13 mouse cellular contexts compared by ENCODE assay signal in genomic region chr3:121250048-121250447, GRCm38 (mm10). TPM values are rescaled to one million over a fixed set of nuclear protein-coding genes. Genes with fewer than 3 reads are reported as not detected.
DNase-seq lines count a peak whose midpoint lies in the region; ATAC-seq and TF ChIP-seq lines count a peak whose summit lies in the region.
"Had no signal": no experiment of that assay in that cellular context is flagged by ENCODE, and none has a peak within 500 bp of the region (broad histone marks: within the 10 kb centered on the region; RNA-seq: fewer than 3 reads in every experiment).

No protein-coding gene starts in this region.

- H3K9ac ChIP-seq in hindbrain, postnatal 0 days (replicated peaks; ENCODE audit: low read length) = no peak overlapping the region
- no peak overlapping the region for H3K9ac ChIP-seq in hindbrain, embryonic 13.5 days
- no peak overlapping the region for H3K9ac ChIP-seq in lung, embryonic 15.5 days
- H3K9ac ChIP-seq: embryonic facial prominence, embryonic 12.5 days; forebrain, embryonic 12.5 days had no signal

- H3K9me3 ChIP-seq in hindbrain, postnatal 0 days (ENCODE audit: low read length) = no peaks in the 10 kb centered on the region
- H3K9me3 ChIP-seq in hindbrain, embryonic 13.5 days = no peaks in the 10 kb centered on the region
- H3K9me3 ChIP-seq in lung, embryonic 15.5 days = no peaks in the 10 kb centered on the region
- H3K9me3 ChIP-seq: embryonic facial prominence, embryonic 12.5 days; forebrain, embryonic 12.5 days; megakaryocyte, embryonic 14.5 days had no signal

- DNase-seq in cerebellum, adult 2 months = peak; percentile 40 to 43
- DNase-seq in cerebellum, adult 11 months = no peak
- DNase-seq in hindbrain, postnatal 0 days (ENCODE audit: low spot score) = no peak
- DNase-seq in lung, postnatal 25 days (ENCODE audit: low spot score) = no peak
- peak; percentile 60 for DNase-seq in lung, postnatal 10 days
- DNase-seq in ovary, postnatal 10 days (ENCODE audit: low spot score) = no peak
- DNase-seq: adrenal gland, postnatal 10 days; thymus, postnatal 25 days had no signal

- no peak for TF ChIP-seq CTCF in cerebellum, adult 2 months (IDR thresholded peaks at IDR 0.05; ENCODE audit: borderline replicate concordance, insufficient read depth, low read depth, low read length)
- TF ChIP-seq CTCF in hindbrain, postnatal 0 days (IDR thresholded peaks at IDR 0.05; ENCODE audit: low read depth) = no peak

- 27% methylated on average over 9 of the region's 9 CpGs for WGBS in cerebellum, adult 2 months
- 79% methylated on average over 9 of the region's 9 CpGs for WGBS in hindbrain, postnatal 0 days
- 91% methylated on average over 9 of the region's 9 CpGs for WGBS in hindbrain, embryonic 13.5 days
- 53% methylated on average over 9 of the region's 9 CpGs for WGBS in lung, embryonic 15.5 days

- H3K4me1 ChIP-seq in cerebellum, adult 2 months (ENCODE audit: control insufficient read depth, insufficient read depth, low read length) = peaks cover 22% of the 10 kb centered on the region
- H3K4me1 ChIP-seq in hindbrain, postnatal 0 days (ENCODE audit: insufficient read depth, low read length) = peaks cover 7% of the 10 kb centered on the region
- H3K4me1 ChIP-seq in hindbrain, embryonic 13.5 days (replicated peaks) = peaks cover 14% of the 10 kb centered on the region
- H3K4me1 ChIP-seq in lung, embryonic 15.5 days = peaks cover 14% of the 10 kb centered on the region
- H3K4me1 ChIP-seq: embryonic facial prominence, embryonic 12.5 days; forebrain, embryonic 12.5 days had no signal

- H3K36me3 ChIP-seq in hindbrain, postnatal 0 days (ENCODE audit: insufficient read depth, low read length) = no peaks in the 10 kb centered on the region
- H3K36me3 ChIP-seq in hindbrain, embryonic 13.5 days = no peaks in the 10 kb centered on the region
- no peaks in the 10 kb centered on the region for H3K36me3 ChIP-seq in lung, embryonic 15.5 days
- H3K36me3 ChIP-seq: embryonic facial prominence, embryonic 12.5 days; forebrain, embryonic 12.5 days had no signal

- 0 out of 2 replicates have a peak, but pooled peaks have one; percentile 30 for ATAC-seq in hindbrain, postnatal 0 days
- ATAC-seq in hindbrain, embryonic 13.5 days (ENCODE audit: low FRiP score) = no peak
- ATAC-seq in lung, embryonic 15.5 days (ENCODE audit: borderline replicate concordance, extremely low read depth, low FRiP score, low TSS enrichment) = peak; percentile 79; the same call in 1 of the 2 replicates

- no peak overlapping the region for H3K4me2 ChIP-seq in hindbrain, postnatal 0 days (ENCODE audit: low read depth, low read length)
- H3K4me2 ChIP-seq in hindbrain, embryonic 13.5 days = no peak overlapping the region
- H3K4me2 ChIP-seq in lung, embryonic 15.5 days = no peak overlapping the region
- H3K4me2 ChIP-seq: embryonic facial prominence, embryonic 12.5 days; forebrain, embryonic 12.5 days had no signal

- H3K4me3 ChIP-seq in cerebellum, adult 2 months (replicated peaks; ENCODE audit: insufficient read depth, low read depth, low read length) = no peak overlapping the region
- no peak overlapping the region for H3K4me3 ChIP-seq in hindbrain, postnatal 0 days (ENCODE audit: low read length)
- H3K4me3 ChIP-seq in hindbrain, embryonic 13.5 days = no peak overlapping the region
- no peak overlapping the region for H3K4me3 ChIP-seq in lung, embryonic 15.5 days
- H3K4me3 ChIP-seq: embryonic facial prominence, embryonic 12.5 days; forebrain, embryonic 12.5 days; megakaryocyte, embryonic 14.5 days had no signal

- TF ChIP-seq POLR2A in cerebellum, adult 2 months (IDR thresholded peaks at IDR 0.05; ENCODE audit: borderline replicate concordance, insufficient read depth, low read length) = no peak

- no peaks in the 10 kb centered on the region for H3K27me3 ChIP-seq in cerebellum, adult 2 months (ENCODE audit: control insufficient read depth, insufficient read depth, low read length)
- no peaks in the 10 kb centered on the region for H3K27me3 ChIP-seq in hindbrain, postnatal 0 days (ENCODE audit: insufficient read depth, low read length)
- no peaks in the 10 kb centered on the region for H3K27me3 ChIP-seq in hindbrain, embryonic 13.5 days
- no peaks in the 10 kb centered on the region for H3K27me3 ChIP-seq in lung, embryonic 15.5 days
- H3K27me3 ChIP-seq: embryonic facial prominence, embryonic 12.5 days; forebrain, embryonic 12.5 days had no signal

- H3K27ac ChIP-seq in cerebellum, adult 2 months (ENCODE audit: insufficient read depth, low read length) = peak overlapping the region; percentile 68
- H3K27ac ChIP-seq in hindbrain, postnatal 0 days = no peak overlapping the region; the same call in 1 of the 2 replicates
- H3K27ac ChIP-seq in hindbrain, embryonic 13.5 days = no peak overlapping the region
- H3K27ac ChIP-seq in lung, embryonic 15.5 days = no peak overlapping the region
- H3K27ac ChIP-seq: embryonic facial prominence, embryonic 12.5 days; forebrain, embryonic 12.5 days had no signal

RNA-seq across cellular contexts. Expression of gene Tmem56, which starts 32.9 kb away (rescaled TPM):
- 31.2 and 35.4 TPM in 2 replicates for polyA plus RNA-seq in cerebellum, adult 2 months (2012; rRNA removed)
- 8.1 and 13.5 TPM in 2 replicates for total RNA-seq in hindbrain, postnatal 0 days (2014; rRNA removed)
- polyA plus RNA-seq in hindbrain, postnatal 0 days (2015; fragmentation: Nextera tagmentation; extraction: Ambion mirVana) = 3.8 and 3.9 TPM in 2 replicates
- 1.3 and 1.5 TPM in 2 replicates for polyA plus RNA-seq in hindbrain, embryonic 13.5 days (2015; fragmentation: Nextera tagmentation; extraction: Ambion mirVana)
- 0.36 and 0.40 TPM in 2 replicates for polyA plus RNA-seq in lung, embryonic 15.5 days (2015; fragmentation: Nextera tagmentation; extraction: Ambion mirVana)

RNA-seq across cellular contexts. Expression of gene Alg14, which starts 41.5 kb away (rescaled TPM):
- polyA plus RNA-seq in cerebellum, adult 2 months (2012; rRNA removed) = 24.6 and 27.1 TPM in 2 replicates
- 26.6 and 30.3 TPM in 2 replicates for total RNA-seq in hindbrain, postnatal 0 days (2014; rRNA removed)
- polyA plus RNA-seq in hindbrain, postnatal 0 days (2015; fragmentation: Nextera tagmentation; extraction: Ambion mirVana) = 35.3 and 39.5 TPM in 2 replicates
- polyA plus RNA-seq in hindbrain, embryonic 13.5 days (2015; fragmentation: Nextera tagmentation; extraction: Ambion mirVana) = 34.1 and 39.7 TPM in 2 replicates
- 44.5 and 46.0 TPM in 2 replicates for polyA plus RNA-seq in lung, embryonic 15.5 days (2015; fragmentation: Nextera tagmentation; extraction: Ambion mirVana)

Comparison
In these comparisons a context has a peak if more than half of its experiments do, and no peak if none do; other contexts are left out.
1. DNase-seq: peak in cerebellum, adult 2 months (2 of 2) and lung, postnatal 10 days (single experiment); none in cerebellum, adult 11 months (single experiment), hindbrain, postnatal 0 days (single experiment), lung, postnatal 25 days (single experiment) and ovary, postnatal 10 days (single experiment).